Mouse (Mus musculus): ENCODE measurements at regions not wholly inside any gene's neighbourhood (a gene's known extent, or its start where the extent isn't known, plus 50 kb on each side); places are given as distances from the start of the nearest gene placed in this dataset.

- TF ChIP-seq CTCF (conservative IDR thresholded peaks at IDR 0.05 in 1 of 2, IDR thresholded peaks at IDR 0.05 in 1 of 2; ENCODE audit: low read depth in 2 of 2, low read length in 2 of 2) (no peak; a peak in 1 of 4 replicates), POLR2A (IDR thresholded peaks at IDR 0.05; ENCODE audit: low read depth, low read length) (no peak), BHLHE40 (IDR thresholded peaks at IDR 0.05; ENCODE audit: low read depth, low read length) (no peak), MAX (IDR thresholded peaks at IDR 0.05; ENCODE audit: low read length) (no peak), RAD21 (IDR thresholded peaks at IDR 0.05; ENCODE audit: low read depth, low read length) (no peak), KAT2A (IDR thresholded peaks at IDR 0.05; ENCODE audit: insufficient replicate concordance, low read length) (no peak), PAX5 (IDR thresholded peaks at IDR 0.05; ENCODE audit: low read length) (no peak), MAZ (IDR thresholded peaks at IDR 0.05; ENCODE audit: low read depth, low read length) (no peak), MXI1 (IDR thresholded peaks at IDR 0.05; ENCODE audit: low read depth, low read length) (no peak), HCFC1 (IDR thresholded peaks at IDR 0.05; ENCODE audit: low read depth, low read length) (no peak)
Measured at GRCm38 (mm10) chr11:44331774-44332129, 68.1 kb upstream of the Il12b start.

All from CH12.LX (cell line).